Mouse (Mus musculus) erythroblast, adult 5-6 weeks (primary cell): ENCODE results near the gene Tmem246. TPM values are rescaled to one million over a fixed set of nuclear protein-coding genes. Genes with fewer than 3 reads are reported as not detected.

Source experiments
- ATAC-seq: replicated peaks from 2 replicates; pipeline ENCODE4 v1.8.0; 2016; ENCODE audit warnings: moderate number of reproducible peaks, mild to moderate bottlenecking, moderate TSS enrichment, inconsistent platforms; ENCODE audit not compliant: poor library complexity, low FRiP score, severe bottlenecking
- total RNA-seq, 2 experiments: library from RNA; stranded (forward) in 1 of 2; stranded (reverse) in 1 of 2; fragments of 150-400 nt in 1 of 2; fragments of 200-764, 138-1000 nt in 1 of 2; gene quantifications; 2 replicates each; pipeline versions ENCODE4 v1.2.3 to v1.2.4; 2015 to 2017; ENCODE audit warnings: low replicate concordance in 2 of 2

The Tmem246 gene
- total RNA-seq, 2 experiments from 2014 or later = 0.43 TPM; not detected in 1

DNA sequence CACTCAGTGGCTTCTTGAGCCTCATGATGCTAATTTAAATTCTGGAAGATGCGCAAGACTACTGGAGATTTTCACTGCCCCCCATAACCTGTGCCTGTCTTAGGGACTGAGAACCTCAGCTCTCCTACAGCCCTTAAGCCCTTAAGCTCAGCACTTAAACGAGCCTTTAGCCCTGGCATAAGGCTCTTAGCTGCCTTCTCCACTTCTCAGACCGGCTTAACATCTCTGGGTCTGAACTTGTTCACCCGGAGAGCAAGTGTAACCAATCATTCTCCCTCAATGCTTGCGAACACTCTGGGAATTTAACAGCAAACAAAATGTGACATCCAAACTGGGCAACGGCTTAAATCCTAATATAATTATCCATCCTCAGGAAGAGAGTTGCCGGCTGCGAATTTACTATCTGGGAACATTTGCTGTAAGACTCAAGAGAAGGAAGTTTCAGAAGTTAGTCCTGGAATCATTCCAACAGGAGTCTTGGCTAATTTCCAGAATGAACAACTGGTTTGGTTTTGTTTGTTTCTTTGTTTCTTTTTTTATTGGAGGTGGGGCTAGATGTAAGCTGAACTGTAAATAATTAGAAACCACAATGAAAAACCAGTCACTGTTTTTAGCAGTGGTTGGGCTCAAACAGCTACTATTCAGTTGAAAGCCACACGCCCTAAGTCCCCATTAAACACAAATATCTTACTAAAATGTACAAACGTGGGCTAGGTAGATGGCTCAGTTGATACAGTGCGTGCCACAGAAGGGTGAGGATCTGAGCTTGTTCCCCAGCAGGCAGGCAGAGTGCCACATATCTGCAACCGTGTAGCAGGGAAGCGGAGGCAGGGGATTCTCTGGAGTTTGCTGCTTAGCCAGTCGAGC, 13.5 kb downstream of the Tmem246 start:
- ATAC-seq = no peak

DNA sequence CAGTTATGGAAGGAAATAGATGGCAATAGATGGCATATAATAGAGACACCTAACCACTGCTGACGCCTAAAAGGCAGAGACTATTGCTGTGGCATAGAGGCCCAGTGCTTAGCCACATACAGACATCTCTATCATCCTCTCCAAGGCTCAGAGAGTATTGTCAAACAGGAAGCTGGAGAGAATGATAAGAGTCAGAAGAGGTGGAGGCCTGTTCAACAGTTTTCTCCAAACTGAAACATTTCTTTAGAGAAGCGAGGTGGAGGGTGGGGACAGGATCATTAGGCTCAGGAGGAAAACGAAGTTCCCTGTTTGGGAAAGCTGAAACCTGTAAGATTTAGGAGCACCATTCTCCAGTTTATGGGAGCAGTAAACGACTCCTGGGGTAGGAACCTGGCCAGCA, 16.4 kb downstream of the Tmem246 start:
- peak; percentile 55; the same call in 1 of the 2 replicates for ATAC-seq

GRCm38 (mm10) chr4:49572194-49572593, 25.5 kb downstream of the Tmem246 start:
- no peak for ATAC-seq

DNA sequence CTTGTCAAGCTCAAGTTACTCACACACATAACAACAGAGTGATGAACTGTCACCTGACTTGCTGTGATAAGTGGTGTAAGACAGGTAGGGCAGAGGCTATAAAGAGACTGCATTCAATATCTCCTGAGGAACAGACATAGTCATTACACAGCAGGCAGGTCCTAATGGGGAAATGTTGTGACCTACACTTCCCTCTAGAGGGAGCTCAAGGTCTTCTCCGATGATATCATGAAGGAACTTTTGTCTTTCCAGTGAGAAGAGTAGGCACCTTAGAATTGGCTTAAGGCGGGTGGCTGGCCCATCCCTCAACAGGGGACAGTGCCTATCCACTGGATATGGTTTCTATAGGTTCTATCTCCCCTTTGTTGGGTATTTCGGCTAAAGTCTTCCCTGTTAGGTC, 30.1 kb downstream of the Tmem246 start:
- ATAC-seq = peak; percentile 97

DNA sequence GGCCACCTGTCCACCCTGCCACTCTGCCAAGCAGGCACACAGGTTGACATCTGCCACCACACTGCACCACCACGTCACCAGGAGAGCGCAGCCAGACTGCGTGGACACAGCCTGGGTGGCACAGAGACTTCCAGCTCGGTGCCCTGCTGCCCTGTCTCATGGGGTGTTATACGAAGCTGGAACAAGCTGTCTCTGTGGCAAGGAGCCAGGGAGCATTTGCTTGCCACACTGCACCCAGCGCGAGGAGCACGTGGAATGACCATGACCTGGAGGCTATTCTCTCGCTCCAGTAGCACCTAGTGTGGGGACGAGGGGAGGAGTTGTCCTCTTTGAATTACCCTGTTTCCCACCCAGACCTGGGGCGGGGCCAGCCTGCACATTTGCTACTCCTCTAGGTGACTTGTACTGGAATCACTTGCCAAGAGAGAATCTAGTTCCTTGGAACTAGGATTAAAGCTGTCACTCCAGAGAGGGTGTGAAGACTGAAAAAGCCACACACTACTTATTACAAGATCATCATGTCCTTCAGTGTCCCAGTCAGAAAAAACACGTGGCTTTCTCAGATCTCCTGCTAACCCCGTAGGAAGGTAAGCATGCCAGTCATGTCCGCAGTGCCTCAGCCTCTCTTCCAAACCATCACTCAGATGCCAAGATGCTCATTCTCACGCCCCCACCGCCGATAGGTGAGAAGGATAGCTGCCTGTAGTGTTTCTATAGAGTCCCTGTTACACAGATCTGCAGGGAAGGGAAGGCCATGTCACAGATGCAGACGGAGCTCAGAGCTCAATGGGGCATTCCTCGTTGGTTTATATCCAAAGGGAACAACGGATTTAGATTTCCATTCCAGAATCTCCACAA, 37.5 kb downstream of the Tmem246 start:
- no peak for ATAC-seq

GRCm38 (mm10) chr4:49558181-49558580, 39.5 kb downstream of the Tmem246 start:
- no peak for ATAC-seq

- ATAC-seq = no peak
Observed at GRCm38 (mm10) chr4:49557375-49557774, 40.3 kb downstream of the Tmem246 start.

GRCm38 (mm10) chr4:49553380-49553779, 44.3 kb downstream of the Tmem246 start:
- no peak for ATAC-seq

DNA sequence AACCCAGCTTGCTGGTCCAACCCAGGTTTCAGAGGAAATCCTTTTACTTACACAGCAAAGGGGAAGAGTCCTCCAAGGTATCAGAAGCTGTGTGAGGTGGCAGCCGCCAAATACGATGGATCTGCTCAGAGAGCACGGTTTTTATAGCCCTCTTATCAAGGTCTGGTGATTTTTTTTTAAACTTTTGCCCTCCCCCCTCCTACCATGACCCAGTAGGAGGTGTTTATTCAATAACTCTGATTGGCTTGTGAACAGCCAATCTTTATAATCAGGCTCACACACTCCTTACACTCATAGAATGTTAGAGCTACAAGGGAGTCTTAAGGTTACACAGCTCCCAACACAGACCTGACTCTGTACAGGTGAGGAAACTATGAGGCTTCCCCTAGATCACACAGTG, 48.3 kb downstream of the Tmem246 start, which contains the start of gene Aldob:
Gene Aldob (minus strand): TSS at position 164 of the 400 bp plus-strand sequence.
- ATAC-seq = no peak

GRCm38 (mm10) chr4:49547544-49548219, 50.0 kb downstream of the Tmem246 start:
- ATAC-seq = no peak

GRCm38 (mm10) chr4:49546873-49547543, 50.7 kb downstream of the Tmem246 start:
- no peak for ATAC-seq

DNA sequence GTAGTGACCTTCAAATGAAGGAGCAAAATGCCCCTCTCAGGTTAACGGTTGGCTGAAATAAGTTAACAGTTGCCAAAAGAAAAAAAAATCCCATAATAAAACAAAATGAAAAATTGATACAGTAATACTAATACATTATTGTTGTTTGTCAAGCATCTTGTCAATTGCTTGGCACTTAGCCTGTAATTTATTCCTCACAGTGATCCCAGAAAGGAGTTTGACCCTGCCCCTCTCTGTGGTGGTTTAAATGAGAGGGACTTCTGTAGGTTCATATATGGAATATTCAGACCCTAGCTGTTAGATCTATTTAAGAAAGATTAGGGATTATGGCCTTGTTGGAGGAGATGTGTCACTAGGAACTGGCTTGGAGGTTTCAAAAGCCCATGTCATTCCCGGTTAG, 51.6 kb downstream of the Tmem246 start:
- ATAC-seq = no peak

- no peak for ATAC-seq
Observed at GRCm38 (mm10) chr4:49540966-49541365, 56.7 kb downstream of the Tmem246 start.

DNA sequence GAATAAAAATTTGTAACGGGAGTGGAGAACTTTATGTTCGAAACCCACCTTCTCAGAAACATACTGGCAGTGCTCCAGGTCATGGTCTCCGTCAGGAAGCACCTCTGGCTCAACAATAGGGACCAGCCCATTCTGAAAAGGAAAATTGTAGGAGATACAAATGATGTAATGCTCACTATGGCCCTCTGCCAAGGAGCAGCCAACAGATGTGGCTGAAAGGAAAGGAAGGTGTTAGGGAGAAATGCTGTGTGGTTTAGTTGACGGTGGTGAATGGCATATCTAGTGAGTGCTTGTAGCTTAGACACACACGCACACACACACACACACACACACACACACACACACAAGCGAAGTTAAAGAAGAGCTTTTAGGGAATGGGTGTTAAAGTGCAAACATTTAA, 58.0 kb downstream of the Tmem246 start:
- no peak for ATAC-seq

DNA sequence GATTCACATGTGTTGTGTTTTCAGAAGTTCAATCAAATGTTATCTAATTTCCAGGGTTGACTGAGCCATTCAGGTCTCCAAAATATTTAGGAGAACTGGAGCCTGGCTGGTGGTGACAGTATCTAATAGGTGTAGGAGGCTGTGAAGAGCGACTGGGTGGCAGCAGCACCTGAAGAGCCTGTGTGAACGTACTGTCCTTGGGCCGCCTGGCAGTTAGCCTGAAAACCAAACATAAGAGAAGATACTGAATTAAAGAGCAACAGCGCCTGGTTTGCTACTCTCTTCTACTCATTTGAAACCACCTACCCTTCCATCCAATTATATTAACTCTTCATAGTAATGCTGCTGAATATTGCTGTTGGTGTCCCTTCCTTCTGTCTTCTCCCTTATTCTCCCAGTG, 61.0 kb downstream of the Tmem246 start:
- no peak for ATAC-seq

GRCm38 (mm10) chr4:49535675-49536294, 61.9 kb downstream of the Tmem246 start:
- ATAC-seq = no peak

GRCm38 (mm10) chr4:49535036-49535435, 62.6 kb downstream of the Tmem246 start:
- no peak for ATAC-seq
